In genomic region chr2:30927844-30928628, GRCm38 (mm10) we compare ENCODE assay signal across 7 mouse cellular contexts. TPM values are rescaled to one million over a fixed set of nuclear protein-coding genes. Genes with fewer than 3 reads are reported as not detected.
DNase-seq lines count a peak whose midpoint lies in the region; ATAC-seq and TF ChIP-seq lines count a peak whose summit lies in the region.

No protein-coding gene starts in this region.

- DNase-seq in ZHBTc4 (ENCODE audit: low read depth, low spot score), result peak; percentile 88
- DNase-seq in cerebellum, postnatal 14 days, result peak; percentile 92 to 96
- peak; percentile 71 to 79 for DNase-seq in frontal cortex, postnatal 36 days (ENCODE audit: low spot score in 2 of 2)
- peak; percentile 85 for DNase-seq in left cerebral cortex, postnatal 4 days
- peak; percentile 98 for DNase-seq in midbrain, embryonic 11.5 days (ENCODE audit: low spot score, missing footprints)

- H3K4me1 ChIP-seq in hindbrain, embryonic 16.5 days (ENCODE audit: control insufficient read depth, insufficient read depth, low read depth, low read length), result peaks cover 4% of the 10 kb centered on the region
- peaks cover 5% of the 10 kb centered on the region; the same call in 1 of the 2 replicates for H3K4me1 ChIP-seq in midbrain, embryonic 11.5 days (ENCODE audit: control insufficient read depth, insufficient read depth, low read length)
- H3K4me1 ChIP-seq in small intestine, adult 2 months (ENCODE audit: control insufficient read depth, insufficient read depth, insufficient read length, low read length), result peaks cover 16% of the 10 kb centered on the region

- peak overlapping the region; percentile 13; the same call in 1 of the 2 replicates for H3K4me2 ChIP-seq in hindbrain, embryonic 16.5 days (ENCODE audit: low read length)
- H3K4me2 ChIP-seq in midbrain, embryonic 11.5 days, result no peak overlapping the region

- peak; percentile 63 for ATAC-seq in hindbrain, embryonic 16.5 days
- ATAC-seq in midbrain, embryonic 11.5 days (ENCODE audit: low FRiP score), result no peak

- peak; percentile 71; the same call in 1 of the 2 replicates for TF ChIP-seq CTCF in small intestine, adult 2 months (IDR thresholded peaks at IDR 0.05; ENCODE audit: extremely low read depth, insufficient read length, insufficient replicate concordance, low read depth, low read length)

- peak overlapping the region; percentile 36 for H3K27ac ChIP-seq in hindbrain, embryonic 16.5 days (ENCODE audit: low read depth, low read length)
- H3K27ac ChIP-seq in midbrain, embryonic 11.5 days (ENCODE audit: low read depth, low read length), result no peak overlapping the region
- H3K27ac ChIP-seq in small intestine, adult 2 months (ENCODE audit: insufficient read depth, low read depth, low read length), result peak overlapping the region; percentile 69

- intact Hi-C loops in left cerebral cortex, postnatal 4 days (cut with DNase I), result loop anchor here (5.0 kb wide), 1 partner anchor 36 kb away; no protein-coding TSS in a partner anchor

- no peaks in the 10 kb centered on the region for H3K27me3 ChIP-seq in hindbrain, embryonic 16.5 days (replicated peaks; ENCODE audit: control insufficient read depth, insufficient read depth, low read length)
- no peaks in the 10 kb centered on the region; the same call in none of the 2 replicates for H3K27me3 ChIP-seq in midbrain, embryonic 11.5 days (ENCODE audit: control insufficient read depth, insufficient read depth, low read length)
- no peaks in the 10 kb centered on the region for H3K27me3 ChIP-seq in small intestine, adult 2 months (ENCODE audit: control insufficient read depth, insufficient read depth, low read length)

- TF ChIP-seq POLR2A in small intestine, adult 2 months (IDR thresholded peaks at IDR 0.05; ENCODE audit: low read depth, low read length), result peak; percentile 35; the same call in 1 of the 2 replicates

- no peaks in the 10 kb centered on the region for H3K9me3 ChIP-seq in hindbrain, embryonic 16.5 days (ENCODE audit: control insufficient read depth, low read length)
- no peaks in the 10 kb centered on the region for H3K9me3 ChIP-seq in midbrain, embryonic 11.5 days (ENCODE audit: control insufficient read depth, low read length)

- 25% methylated on average over 14 of the region's 14 CpGs for WGBS in hindbrain, embryonic 16.5 days
- WGBS in midbrain, embryonic 11.5 days, result 24% methylated on average over 14 of the region's 14 CpGs
- 23% methylated on average over 14 of the region's 14 CpGs for WGBS in small intestine, adult 2 months

- no peak overlapping the region for H3K4me3 ChIP-seq in hindbrain, embryonic 16.5 days (ENCODE audit: low read length)
- no peak overlapping the region for H3K4me3 ChIP-seq in midbrain, embryonic 11.5 days (ENCODE audit: low read depth, low read length)
- H3K4me3 ChIP-seq in small intestine, adult 2 months (ENCODE audit: low read depth, low read length), result no peak overlapping the region

- H3K9ac ChIP-seq in hindbrain, embryonic 16.5 days (ENCODE audit: low read depth, low read length), result no peak overlapping the region
- H3K9ac ChIP-seq in midbrain, embryonic 11.5 days (ENCODE audit: low read length), result no peak overlapping the region

- no peaks in the 10 kb centered on the region for H3K36me3 ChIP-seq in hindbrain, embryonic 16.5 days (ENCODE audit: control insufficient read depth, insufficient read depth, low read length)
- H3K36me3 ChIP-seq in midbrain, embryonic 11.5 days (ENCODE audit: control insufficient read depth, insufficient read depth, low read length), result no peaks in the 10 kb centered on the region
- no peaks in the 10 kb centered on the region for H3K36me3 ChIP-seq in small intestine, adult 2 months (ENCODE audit: control insufficient read depth, insufficient read depth, low read length)

RNA-seq across cellular contexts. Expression of gene Ptges, which starts 1.6 kb away (rescaled TPM):
- polyA plus RNA-seq in hindbrain, embryonic 16.5 days (2015; fragmentation: Nextera tagmentation; extraction: Ambion mirVana), result 6.3 and 6.9 TPM in 2 replicates
- 1 to 10 TPM; 4.9 to 6.9 TPM for total RNA-seq in left cerebral cortex, postnatal 4 days (2021)
- 4.7 and 6.1 TPM in 2 replicates for polyA plus RNA-seq in midbrain, embryonic 11.5 days (2014; fragmentation: Nextera tagmentation; extraction: Ambion mirVana)
- 5.9 and 10.9 TPM in 2 replicates for polyA plus RNA-seq in small intestine, adult 2 months (2012; rRNA removed)

RNA-seq across cellular contexts. Expression of gene Tor1b, which starts 24.7 kb away (rescaled TPM):
- polyA plus RNA-seq in hindbrain, embryonic 16.5 days (2015; fragmentation: Nextera tagmentation; extraction: Ambion mirVana), result 18.0 and 20.4 TPM in 2 replicates
- 10 to 100 TPM; 28.5 to 28.9 TPM for total RNA-seq in left cerebral cortex, postnatal 4 days (2021)
- 19.3 and 21.1 TPM in 2 replicates for polyA plus RNA-seq in midbrain, embryonic 11.5 days (2014; fragmentation: Nextera tagmentation; extraction: Ambion mirVana)
- 8.0 and 8.2 TPM in 2 replicates for polyA plus RNA-seq in small intestine, adult 2 months (2012; rRNA removed)

RNA-seq across cellular contexts. Expression of gene Tor1a, which starts 39.7 kb away (rescaled TPM):
- 94.2 and 94.8 TPM in 2 replicates for polyA plus RNA-seq in hindbrain, embryonic 16.5 days (2015; fragmentation: Nextera tagmentation; extraction: Ambion mirVana)
- 10 to 100 TPM; 44.7 to 48.7 TPM for total RNA-seq in left cerebral cortex, postnatal 4 days (2021)
- 76.9 and 84.5 TPM in 2 replicates for polyA plus RNA-seq in midbrain, embryonic 11.5 days (2014; fragmentation: Nextera tagmentation; extraction: Ambion mirVana)
- 38.8 and 78.6 TPM in 2 replicates for polyA plus RNA-seq in small intestine, adult 2 months (2012; rRNA removed)

RNA-seq across cellular contexts. Expression of gene BC005624, which starts 54.0 kb away (rescaled TPM):
- 92.1 and 93.0 TPM in 2 replicates for polyA plus RNA-seq in hindbrain, embryonic 16.5 days (2015; fragmentation: Nextera tagmentation; extraction: Ambion mirVana)
- total RNA-seq in left cerebral cortex, postnatal 4 days (2021), result 10 to 100 TPM; 52.1 to 55.8 TPM
- polyA plus RNA-seq in midbrain, embryonic 11.5 days (2014; fragmentation: Nextera tagmentation; extraction: Ambion mirVana), result 64.7 and 68.8 TPM in 2 replicates
- 5.3 and 9.0 TPM in 2 replicates for polyA plus RNA-seq in small intestine, adult 2 months (2012; rRNA removed)

RNA-seq across cellular contexts. Expression of gene Usp20, which starts 54.0 kb away (rescaled TPM):
- polyA plus RNA-seq in hindbrain, embryonic 16.5 days (2015; fragmentation: Nextera tagmentation; extraction: Ambion mirVana), result 42.9 and 53.2 TPM in 2 replicates
- total RNA-seq in left cerebral cortex, postnatal 4 days (2021), result 10 to 100 TPM; 54.7 to 61.3 TPM
- 12.3 and 14.1 TPM in 2 replicates for polyA plus RNA-seq in midbrain, embryonic 11.5 days (2014; fragmentation: Nextera tagmentation; extraction: Ambion mirVana)
- polyA plus RNA-seq in small intestine, adult 2 months (2012; rRNA removed), result 5.1 TPM in 2 replicates
